Mouse (Mus musculus): ENCODE data around the gene Gli3. TPM values are rescaled to one million over a fixed set of nuclear protein-coding genes. Genes with fewer than 3 reads are reported as not detected.

The Gli3 gene
- 4.8 and 5.2 TPM in 2 replicates for polyA plus RNA-seq (2015; fragmentation: Nextera tagmentation; extraction: Ambion mirVana)

DNA sequence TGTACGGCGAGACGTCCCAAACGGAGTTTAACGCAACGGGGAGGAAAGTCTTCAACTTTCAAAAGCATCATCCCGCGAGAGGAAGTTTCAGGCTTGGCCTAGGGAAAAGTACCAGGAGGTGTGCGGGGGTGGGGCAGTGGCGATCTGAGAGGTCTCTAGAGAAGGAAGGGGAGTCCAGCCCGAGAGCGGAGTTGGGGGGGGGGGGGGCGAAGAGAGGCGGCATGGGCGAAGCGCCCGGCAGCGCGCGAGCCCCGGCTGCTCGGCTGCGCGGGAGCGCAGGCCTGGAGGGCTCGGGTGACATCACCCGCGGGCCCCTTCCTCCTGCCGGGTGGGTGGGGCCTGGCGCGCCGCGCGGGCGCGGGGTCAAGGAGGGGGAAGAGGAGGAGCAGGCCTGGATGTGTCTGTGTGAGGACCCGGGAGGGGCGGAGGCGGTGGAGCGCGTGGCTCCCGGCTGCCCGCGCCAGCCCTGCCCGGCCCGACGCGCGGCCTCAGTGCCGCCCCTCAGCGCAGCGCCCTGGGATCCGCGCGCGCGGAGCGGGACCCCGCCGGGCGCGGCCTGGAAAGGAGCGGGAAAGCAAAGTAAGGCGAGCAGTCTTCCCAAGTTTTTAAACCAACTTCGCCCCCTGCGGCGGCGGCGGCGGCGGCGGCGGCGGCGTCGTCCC, at the start of gene Gli3:
Gene Gli3 (plus strand): TSS at position 406 of the 662 bp plus-strand sequence.
- peak; percentile 87 for ATAC-seq
- H3K27me3 ChIP-seq (ENCODE audit: control insufficient read depth, insufficient read depth, low read depth, low read length): peaks cover 3% of the 10 kb centered on the region
- peak within 1 kb of the TSS; percentile 78 for H3K4me3 ChIP-seq (ENCODE audit: low read depth, low read length)
- H3K4me2 ChIP-seq (ENCODE audit: low read length): peak within 1 kb of the TSS; percentile 98
- peaks cover 15% of the 10 kb centered on the region for H3K4me1 ChIP-seq (ENCODE audit: control insufficient read depth, insufficient read depth, low read length)
- no peaks in the 10 kb centered on the region for H3K9me3 ChIP-seq (replicated peaks; ENCODE audit: control insufficient read depth, low read length, poor library complexity, severe bottlenecking)
- H3K36me3 ChIP-seq (ENCODE audit: control insufficient read depth, insufficient read depth, low read length): no peaks in the 10 kb centered on the region
- WGBS: under 1% methylated on average over 60 of the region's 76 CpGs
- peak within 1 kb of the TSS; percentile 83 for H3K27ac ChIP-seq (ENCODE audit: low read length)
- peak within 1 kb of the TSS; percentile 75 for H3K9ac ChIP-seq (ENCODE audit: low read depth, low read length)

DNA sequence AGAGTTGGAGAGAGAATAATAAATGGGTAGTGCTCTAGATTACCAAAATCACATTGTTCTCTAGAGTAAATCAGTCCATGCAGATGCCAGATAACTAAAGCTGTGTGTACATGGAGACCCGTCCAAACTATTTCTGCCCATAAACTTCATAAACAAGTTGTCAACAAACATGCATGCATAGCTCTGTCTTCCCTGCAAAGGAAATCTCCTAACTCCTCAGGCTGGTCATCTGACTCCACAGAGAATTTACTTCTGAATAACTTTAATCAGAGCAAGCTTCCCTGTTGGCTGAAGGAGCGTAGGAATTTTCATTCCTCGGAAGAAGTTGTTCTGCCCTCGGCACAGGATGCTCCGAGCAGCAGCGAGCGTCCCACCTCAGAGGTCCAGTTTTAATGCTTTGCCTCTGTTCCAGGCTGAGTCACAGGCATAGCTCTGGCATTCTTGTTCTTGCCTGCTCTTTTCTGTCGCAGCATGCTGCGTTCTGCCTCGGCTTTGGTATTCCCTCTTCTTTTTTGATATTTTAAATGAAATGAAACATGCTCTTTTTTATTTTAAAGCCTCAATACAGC, 41.8 kb upstream of the Gli3 start:
- no peak overlapping the region for H3K27ac ChIP-seq (ENCODE audit: low read length)
- no peak for ATAC-seq
- 0 out of 2 replicates have a peak, but pooled peaks cover 2% of the 10 kb centered on the region for H3K4me1 ChIP-seq (ENCODE audit: control insufficient read depth, insufficient read depth, low read length)
- H3K27me3 ChIP-seq (ENCODE audit: control insufficient read depth, insufficient read depth, low read depth, low read length): no peaks in the 10 kb centered on the region
- H3K9ac ChIP-seq (ENCODE audit: low read depth, low read length): no peak overlapping the region
- H3K36me3 ChIP-seq (ENCODE audit: control insufficient read depth, insufficient read depth, low read length): no peaks in the 10 kb centered on the region
- WGBS: 36% methylated on average over 10 of the region's 10 CpGs
- H3K4me3 ChIP-seq (ENCODE audit: low read depth, low read length): no peak overlapping the region
- H3K9me3 ChIP-seq (replicated peaks; ENCODE audit: control insufficient read depth, low read length, poor library complexity, severe bottlenecking): no peaks in the 10 kb centered on the region
- H3K4me2 ChIP-seq (ENCODE audit: low read length): peak overlapping the region; percentile 21

DNA sequence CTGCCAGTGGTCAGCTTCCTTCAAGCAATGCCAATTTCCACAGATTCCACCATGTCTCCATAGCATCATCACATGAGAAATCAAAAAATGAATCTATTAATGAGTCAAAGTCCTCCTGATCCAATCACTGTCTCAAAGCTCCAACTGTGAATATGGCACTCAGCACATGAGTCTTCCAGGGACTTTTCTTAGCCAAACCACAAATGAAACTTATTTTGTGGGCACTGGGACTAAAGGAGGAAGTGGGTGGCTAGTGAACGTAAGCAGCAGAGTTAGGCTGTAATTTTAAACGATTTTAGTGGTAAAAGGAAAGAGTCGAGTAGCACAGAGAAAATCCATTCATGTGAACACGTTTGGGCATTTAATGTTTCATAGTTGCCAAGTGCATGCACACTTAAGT, 21.0 kb upstream of the Gli3 start:
- no peak for ATAC-seq
- Histone ChIP-seq H3K27me3 (ENCODE audit: control insufficient read depth, insufficient read depth, low read depth, low read length) (no peaks in the 10 kb centered on the region), H3K4me3 (ENCODE audit: low read depth, low read length) (no peak overlapping the region), H3K9ac (ENCODE audit: low read depth, low read length) (no peak overlapping the region), H3K9me3 (replicated peaks; ENCODE audit: control insufficient read depth, low read length, poor library complexity, severe bottlenecking) (no peaks in the 10 kb centered on the region), H3K36me3 (ENCODE audit: control insufficient read depth, insufficient read depth, low read length) (no peaks in the 10 kb centered on the region), H3K4me1 (ENCODE audit: control insufficient read depth, insufficient read depth, low read length) (no peaks in the 10 kb centered on the region), H3K27ac (ENCODE audit: low read length) (no peak overlapping the region), H3K4me2 (ENCODE audit: low read length) (no peak overlapping the region)
- WGBS: 91% methylated on average over 4 of the region's 4 CpGs

DNA sequence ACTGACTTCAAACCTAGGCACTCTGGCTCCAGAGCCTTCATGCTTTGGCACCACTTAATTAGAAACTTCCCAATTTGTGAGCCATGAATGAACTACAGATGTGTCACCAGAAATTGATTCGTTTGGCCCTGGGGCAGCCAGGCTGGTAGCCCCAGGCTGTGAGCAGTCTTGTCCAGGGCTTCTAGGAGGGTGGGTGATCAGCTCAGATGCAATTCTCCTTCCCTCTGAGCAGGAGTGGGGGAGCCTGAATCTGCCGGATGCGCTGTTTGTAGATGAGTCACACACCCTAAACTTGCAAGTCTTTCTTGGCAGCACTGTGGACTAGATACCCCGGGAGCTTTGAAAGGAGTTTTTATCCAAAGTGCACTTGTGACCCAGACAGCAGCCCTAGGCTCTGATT, 18.7 kb upstream of the Gli3 start:
- no peak for ATAC-seq
- H3K9ac ChIP-seq (ENCODE audit: low read depth, low read length): no peak overlapping the region
- H3K9me3 ChIP-seq (replicated peaks; ENCODE audit: control insufficient read depth, low read length, poor library complexity, severe bottlenecking): no peaks in the 10 kb centered on the region
- H3K4me1 ChIP-seq (ENCODE audit: control insufficient read depth, insufficient read depth, low read length): no peaks in the 10 kb centered on the region
- no peak overlapping the region for H3K4me2 ChIP-seq (ENCODE audit: low read length)
- no peak overlapping the region for H3K4me3 ChIP-seq (ENCODE audit: low read depth, low read length)
- H3K27me3 ChIP-seq (ENCODE audit: control insufficient read depth, insufficient read depth, low read depth, low read length): no peaks in the 10 kb centered on the region
- WGBS: 53% methylated on average over 4 of the region's 4 CpGs
- H3K36me3 ChIP-seq (ENCODE audit: control insufficient read depth, insufficient read depth, low read length): no peaks in the 10 kb centered on the region
- H3K27ac ChIP-seq (ENCODE audit: low read length): no peak overlapping the region

DNA sequence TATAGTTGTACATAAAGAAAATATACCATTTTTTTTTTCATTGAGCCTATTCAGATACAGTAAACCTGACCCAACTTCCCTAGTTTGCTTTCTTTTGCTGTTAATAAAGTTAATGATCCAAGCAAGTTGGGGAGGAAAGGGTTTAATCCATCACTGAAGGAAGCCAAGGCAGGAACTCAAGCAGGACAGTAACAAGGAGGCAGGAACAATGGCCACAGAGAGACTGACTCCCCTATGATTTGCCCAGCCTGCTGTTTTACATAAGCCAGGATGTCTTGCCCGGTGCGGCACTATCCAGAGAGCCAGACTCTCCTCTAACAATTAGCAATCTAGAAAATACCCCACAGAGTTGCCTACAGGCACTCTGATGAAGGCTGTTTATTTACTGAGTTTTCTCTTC, 17.4 kb upstream of the Gli3 start:
- Histone ChIP-seq H3K4me2 (ENCODE audit: low read length) (no peak overlapping the region), H3K9me3 (replicated peaks; ENCODE audit: control insufficient read depth, low read length, poor library complexity, severe bottlenecking) (no peaks in the 10 kb centered on the region), H3K27me3 (ENCODE audit: control insufficient read depth, insufficient read depth, low read depth, low read length) (no peaks in the 10 kb centered on the region), H3K9ac (ENCODE audit: low read depth, low read length) (no peak overlapping the region), H3K27ac (ENCODE audit: low read length) (no peak overlapping the region), H3K4me1 (ENCODE audit: control insufficient read depth, insufficient read depth, low read length) (no peaks in the 10 kb centered on the region), H3K36me3 (ENCODE audit: control insufficient read depth, insufficient read depth, low read length) (no peaks in the 10 kb centered on the region), H3K4me3 (ENCODE audit: low read depth, low read length) (no peak overlapping the region)
- no peak for ATAC-seq
- WGBS: 28% methylated on average over 2 of the region's 2 CpGs

DNA sequence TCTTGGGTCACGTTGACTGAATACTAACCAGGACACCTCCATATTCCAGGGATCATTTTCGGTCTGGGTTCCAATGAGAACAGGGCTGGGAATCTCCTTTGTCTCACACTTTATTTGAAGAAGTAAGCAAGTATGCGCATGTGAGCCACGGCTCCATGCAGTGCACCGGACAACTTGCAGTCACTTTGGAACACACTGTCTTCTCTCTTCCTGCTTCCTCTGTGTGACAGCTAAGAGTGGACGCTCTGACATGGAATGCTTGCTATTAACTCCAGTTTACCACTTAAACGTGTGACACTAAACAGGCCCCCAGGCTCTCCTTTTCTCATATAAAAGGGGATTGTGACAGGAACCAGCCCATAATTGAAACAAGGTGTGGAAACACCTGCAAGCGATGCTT, 17.0 kb upstream of the Gli3 start:
- Histone ChIP-seq H3K27me3 (ENCODE audit: control insufficient read depth, insufficient read depth, low read depth, low read length) (no peaks in the 10 kb centered on the region), H3K4me1 (ENCODE audit: control insufficient read depth, insufficient read depth, low read length) (no peaks in the 10 kb centered on the region), H3K9ac (ENCODE audit: low read depth, low read length) (no peak overlapping the region), H3K9me3 (replicated peaks; ENCODE audit: control insufficient read depth, low read length, poor library complexity, severe bottlenecking) (no peaks in the 10 kb centered on the region), H3K36me3 (ENCODE audit: control insufficient read depth, insufficient read depth, low read length) (no peaks in the 10 kb centered on the region), H3K27ac (ENCODE audit: low read length) (no peak overlapping the region), H3K4me2 (ENCODE audit: low read length) (no peak overlapping the region), H3K4me3 (ENCODE audit: low read depth, low read length) (no peak overlapping the region)
- WGBS: 86% methylated on average over 8 of the region's 8 CpGs
- no peak for ATAC-seq

DNA sequence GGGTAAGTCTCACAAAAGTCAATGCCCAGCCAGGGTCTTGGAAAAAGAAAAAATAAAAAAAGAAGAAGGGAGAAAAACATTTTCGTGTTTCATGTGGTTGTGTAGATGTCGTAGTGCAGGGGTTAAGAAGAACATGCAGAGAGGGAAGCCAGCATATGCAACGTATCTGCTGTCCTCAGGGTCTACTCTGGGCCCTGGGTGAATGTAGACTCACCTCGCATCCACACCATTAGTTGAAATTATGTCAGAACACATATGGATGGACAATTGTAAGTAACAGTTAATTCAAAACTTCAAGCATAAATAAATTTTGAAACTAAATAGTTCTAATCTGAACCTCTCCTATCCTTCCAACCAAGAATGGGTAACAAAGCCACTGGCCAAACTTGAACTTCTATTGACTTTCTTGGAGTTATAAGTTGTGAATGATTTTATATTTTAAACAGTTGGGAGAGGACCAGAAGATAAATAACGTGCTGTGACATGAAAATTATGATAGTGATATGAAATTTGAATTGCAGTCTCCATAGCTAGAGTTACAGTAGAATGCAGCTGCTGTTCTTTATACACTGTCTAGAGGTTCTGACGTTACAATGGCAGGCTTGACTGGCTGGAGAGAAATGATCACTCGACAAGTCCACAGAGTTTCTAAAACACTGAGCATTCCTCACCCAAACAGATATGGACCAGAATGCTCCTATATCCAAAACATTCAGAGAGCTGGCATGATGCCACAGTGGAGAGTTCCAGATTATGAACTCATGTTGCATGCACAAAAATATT, 16.1 kb upstream of the Gli3 start:
- no peak for ATAC-seq
- Histone ChIP-seq H3K4me3 (ENCODE audit: low read depth, low read length) (no peak overlapping the region), H3K36me3 (ENCODE audit: control insufficient read depth, insufficient read depth, low read length) (no peaks in the 10 kb centered on the region), H3K4me2 (ENCODE audit: low read length) (no peak overlapping the region), H3K27ac (ENCODE audit: low read length) (no peak overlapping the region), H3K9me3 (replicated peaks; ENCODE audit: control insufficient read depth, low read length, poor library complexity, severe bottlenecking) (no peaks in the 10 kb centered on the region), H3K9ac (ENCODE audit: low read depth, low read length) (no peak overlapping the region), H3K4me1 (ENCODE audit: control insufficient read depth, insufficient read depth, low read length) (no peaks in the 10 kb centered on the region), H3K27me3 (ENCODE audit: control insufficient read depth, insufficient read depth, low read depth, low read length) (no peaks in the 10 kb centered on the region)
- whole genome bisulfite sequencing: 86% methylated on average over 7 of the region's 7 CpGs

DNA sequence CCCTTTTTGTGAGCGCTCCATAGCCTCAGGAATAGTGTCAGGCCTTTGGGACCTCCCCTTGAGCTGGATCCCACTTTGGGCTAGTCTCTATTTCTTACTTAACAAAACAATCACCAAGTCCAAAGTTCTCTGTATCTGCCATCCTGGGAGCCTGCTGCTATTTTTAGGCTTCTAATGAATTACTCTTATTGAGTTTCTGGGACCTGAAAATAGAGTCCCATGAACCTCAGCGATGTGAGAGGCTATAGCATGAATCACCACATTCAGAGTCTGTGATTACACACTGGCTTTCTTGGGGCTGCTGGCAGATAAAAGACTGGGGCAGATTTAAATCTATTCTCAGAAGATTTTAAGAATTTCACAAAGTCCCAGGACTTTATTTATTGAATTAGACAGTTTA, 12.1 kb upstream of the Gli3 start:
- H3K36me3 ChIP-seq (ENCODE audit: control insufficient read depth, insufficient read depth, low read length): no peaks in the 10 kb centered on the region
- no peaks in the 10 kb centered on the region for H3K27me3 ChIP-seq (ENCODE audit: control insufficient read depth, insufficient read depth, low read depth, low read length)
- H3K9me3 ChIP-seq (replicated peaks; ENCODE audit: control insufficient read depth, low read length, poor library complexity, severe bottlenecking): no peaks in the 10 kb centered on the region
- H3K4me3 ChIP-seq (ENCODE audit: low read depth, low read length): no peak overlapping the region
- H3K9ac ChIP-seq (ENCODE audit: low read depth, low read length): no peak overlapping the region
- no peaks in the 10 kb centered on the region for H3K4me1 ChIP-seq (ENCODE audit: control insufficient read depth, insufficient read depth, low read length)
- ATAC-seq: no peak
- 68% methylated on average over 2 of the region's 2 CpGs for WGBS
- no peak overlapping the region for H3K4me2 ChIP-seq (ENCODE audit: low read length)
- H3K27ac ChIP-seq (ENCODE audit: low read length): no peak overlapping the region

DNA sequence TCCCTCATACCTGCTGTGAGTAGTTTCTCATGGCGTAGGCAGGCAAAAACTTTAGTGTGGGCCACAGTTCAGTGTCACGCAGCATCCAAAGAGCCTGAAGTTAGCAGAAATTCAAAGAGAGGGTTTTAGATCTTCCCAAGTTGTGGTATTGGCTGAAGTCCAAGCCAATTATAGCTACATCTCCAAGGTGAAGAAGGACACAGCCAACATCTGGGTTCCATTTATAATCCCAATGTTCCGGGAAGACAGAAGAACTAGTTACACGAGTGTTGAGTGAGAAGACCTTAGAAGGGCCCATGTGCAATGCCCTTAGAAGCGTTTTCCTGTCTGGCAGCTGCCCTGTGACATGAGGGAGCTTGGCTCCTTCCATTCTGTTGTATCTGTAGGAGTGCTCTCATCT, 5.2 kb upstream of the Gli3 start:
- Histone ChIP-seq H3K9me3 (replicated peaks; ENCODE audit: control insufficient read depth, low read length, poor library complexity, severe bottlenecking) (no peaks in the 10 kb centered on the region), H3K27ac (ENCODE audit: low read length) (no peak overlapping the region), H3K27me3 (ENCODE audit: control insufficient read depth, insufficient read depth, low read depth, low read length) (peaks cover 3% of the 10 kb centered on the region), H3K36me3 (ENCODE audit: control insufficient read depth, insufficient read depth, low read length) (no peaks in the 10 kb centered on the region), H3K9ac (ENCODE audit: low read depth, low read length) (no peak overlapping the region), H3K4me2 (ENCODE audit: low read length) (no peak overlapping the region), H3K4me3 (ENCODE audit: low read depth, low read length) (no peak overlapping the region), H3K4me1 (ENCODE audit: control insufficient read depth, insufficient read depth, low read length) (0 out of 2 replicates have a peak, but pooled peaks cover 3% of the 10 kb centered on the region)
- ATAC-seq: no peak
- WGBS: 72% methylated on average over 5 of the region's 5 CpGs

All from midbrain, embryonic 16.5 days (tissue).